Mouse (Mus musculus) lung, embryonic 14.5 days (tissue): Measurements from ENCODE around the gene Hdac4. TPM values are rescaled to one million over a fixed set of nuclear protein-coding genes. Genes with fewer than 3 reads are reported as not detected.

Source experiments
- ATAC-seq: fragments of 200-750 bp; cut with Nextera tagmentation; 2 replicates; pipeline ENCODE4 v1.8.0; 2017; ENCODE audit warnings: mild to moderate bottlenecking, moderate TSS enrichment, moderate library complexity; ENCODE audit not compliant: insufficient read depth
- DNase-seq: peaks from one replicate; pipeline ENCODE4 v3.0.0-alpha.2; 2015
- H3K27ac ChIP-seq: fragments of 300-500 bp; sonication (generic); 2 replicates; pipeline ENCODE4 v1.5.1; 2014; ENCODE audit warnings: low read depth, mild to moderate bottlenecking, moderate library complexity
- H3K27me3 ChIP-seq: fragments of 300-500 bp; sonication (generic); 2 replicates; pipeline ENCODE4 v1.6.1; 2014; ENCODE audit warnings: low read length, control low read depth; ENCODE audit not compliant: insufficient read depth
- H3K36me3 ChIP-seq: fragments of 300-500 bp; sonication (generic); 2 replicates; pipeline ENCODE4 v1.6.1; 2014; ENCODE audit warnings: control low read depth; ENCODE audit not compliant: insufficient read depth
- H3K4me1 ChIP-seq: fragments of 300-500 bp; sonication (generic); 2 replicates; pipeline ENCODE4 v1.6.1; 2014; ENCODE audit warnings: antibody characterized with exemption, control low read depth; ENCODE audit not compliant: insufficient read depth
- H3K4me2 ChIP-seq: fragments of 300-500 bp; sonication (generic); 2 replicates; pipeline ENCODE4 v1.6.1; 2014; ENCODE audit warnings: mild to moderate bottlenecking
- H3K4me3 ChIP-seq: fragments of 300-500 bp; sonication (generic); 2 replicates; pipeline ENCODE4 v1.5.1; 2014; ENCODE audit warnings: low read depth, low read length
- H3K9ac ChIP-seq: fragments of 300-500 bp; sonication (generic); 2 replicates; pipeline ENCODE4 v1.6.1; 2014
- H3K9me3 ChIP-seq: fragments of 300-500 bp; sonication (generic); 2 replicates; pipeline ENCODE4 v1.6.1; 2016; ENCODE audit warnings: low read depth, low read length, control low read depth
- CTCF ChIP-seq: IDR thresholded peaks from 2 replicates; pipeline ENCODE4 v1.5.1; 2016; ENCODE audit warnings: antibody characterized with exemption, low read depth
- WGBS: fragments of 180-500 bp; shearing (Covaris S2); extraction: QIAGEN DNeasy Blood & Tissue Kit; methylation state at CpG from one replicate; pipeline ENCODE4 v1.1.7; 2014; 5-methylcytosine and 5-hydroxymethylcytosine counted together
- polyA plus RNA-seq: library from polyadenylated mRNA; unstranded; fragments of >200 nt; fragmentation: Nextera tagmentation; extraction: Ambion mirVana; gene quantifications from 2 replicates; pipeline ENCODE4 v1.2.1, GENCODE M21; 2014

Gene Hdac4
- polyA plus RNA-seq, 1 experiment from 2014 or later, result 20.2 TPM

- WGBS, result 84% methylated on average over 2 of the region's 2 CpGs
- Histone ChIP-seq H3K9me3 (no peaks in the 10 kb centered on the region), H3K4me1 (no peaks in the 10 kb centered on the region), H3K27me3 (no peaks in the 10 kb centered on the region), H3K4me3 (no peak overlapping the region), H3K9ac (no peak overlapping the region), H3K4me2 (no peak overlapping the region), H3K27ac (no peak overlapping the region), H3K36me3 (no peaks in the 10 kb centered on the region)
- no peak for TF ChIP-seq CTCF
- ATAC-seq, result no peak
- DNase-seq, result no peak
Observed at GRCm38 (mm10) chr1:92107521-92107920, 88.0 kb downstream of the Hdac4 start.

- H3K36me3 ChIP-seq, result no peaks in the 10 kb centered on the region
- DNase-seq, result no peak
- ATAC-seq, result no peak
- H3K27ac ChIP-seq, result no peak overlapping the region
- no peak overlapping the region for H3K4me2 ChIP-seq
- no peak for TF ChIP-seq CTCF
- 84% methylated on average over 4 of the region's 4 CpGs for WGBS
- H3K9ac ChIP-seq, result no peak overlapping the region
- no peak overlapping the region for H3K4me3 ChIP-seq
- no peaks in the 10 kb centered on the region for H3K9me3 ChIP-seq
- no peaks in the 10 kb centered on the region for H3K4me1 ChIP-seq
- no peaks in the 10 kb centered on the region for H3K27me3 ChIP-seq
Observed at GRCm38 (mm10) chr1:92106486-92107160, 88.9 kb downstream of the Hdac4 start.

GRCm38 (mm10) chr1:92104718-92105117 lies 90.8 kb downstream of the Hdac4 start:
- H3K4me2 ChIP-seq, result no peak overlapping the region
- no peak for DNase-seq
- no peaks in the 10 kb centered on the region for H3K36me3 ChIP-seq
- no peaks in the 10 kb centered on the region for H3K9me3 ChIP-seq
- no peak overlapping the region for H3K4me3 ChIP-seq
- H3K9ac ChIP-seq, result no peak overlapping the region
- no peaks in the 10 kb centered on the region for H3K27me3 ChIP-seq
- WGBS, result 67% methylated on average over 3 of the region's 3 CpGs
- ATAC-seq, result no peak
- H3K4me1 ChIP-seq, result no peaks in the 10 kb centered on the region
- no peak for TF ChIP-seq CTCF
- no peak overlapping the region for H3K27ac ChIP-seq

GRCm38 (mm10) chr1:92103971-92104370 lies 91.5 kb downstream of the Hdac4 start:
- DNase-seq, result no peak
- H3K27me3 ChIP-seq, result no peaks in the 10 kb centered on the region
- no peaks in the 10 kb centered on the region for H3K9me3 ChIP-seq
- no peak for TF ChIP-seq CTCF
- no peak overlapping the region for H3K4me2 ChIP-seq
- H3K27ac ChIP-seq, result no peak overlapping the region
- H3K36me3 ChIP-seq, result no peaks in the 10 kb centered on the region
- H3K9ac ChIP-seq, result no peak overlapping the region
- H3K4me1 ChIP-seq, result 0 out of 2 replicates have a peak, but pooled peaks cover 3% of the 10 kb centered on the region
- H3K4me3 ChIP-seq, result no peak overlapping the region
- ATAC-seq, result no peak

- no peak for ATAC-seq
- H3K4me3 ChIP-seq, result no peak overlapping the region
- no peak for TF ChIP-seq CTCF
- 0 out of 2 replicates have a peak, but pooled peaks cover 3% of the 10 kb centered on the region for H3K4me1 ChIP-seq
- H3K36me3 ChIP-seq, result no peaks in the 10 kb centered on the region
- no peak overlapping the region for H3K4me2 ChIP-seq
- H3K27me3 ChIP-seq, result no peaks in the 10 kb centered on the region
- H3K9me3 ChIP-seq, result no peaks in the 10 kb centered on the region
- WGBS, result 72% methylated on average over 3 of the region's 3 CpGs
- no peak overlapping the region for H3K27ac ChIP-seq
- no peak for DNase-seq
- no peak overlapping the region for H3K9ac ChIP-seq
Observed at GRCm38 (mm10) chr1:92103377-92103776, 92.1 kb downstream of the Hdac4 start.

- no peak overlapping the region for H3K4me3 ChIP-seq
- H3K27ac ChIP-seq, result no peak overlapping the region
- no peak for TF ChIP-seq CTCF
- DNase-seq, result no peak
- ATAC-seq, result no peak
- no peaks in the 10 kb centered on the region for H3K27me3 ChIP-seq
- no peak overlapping the region for H3K4me2 ChIP-seq
- H3K9me3 ChIP-seq, result no peaks in the 10 kb centered on the region
- H3K36me3 ChIP-seq, result no peaks in the 10 kb centered on the region
- no peak overlapping the region for H3K9ac ChIP-seq
- 100% methylated on average over 1 of the region's 1 CpGs for WGBS
- H3K4me1 ChIP-seq, result 0 out of 2 replicates have a peak, but pooled peaks cover 3% of the 10 kb centered on the region
Observed at GRCm38 (mm10) chr1:92102825-92103224, 92.7 kb downstream of the Hdac4 start.

GRCm38 (mm10) chr1:92100371-92100891 lies 95.1 kb downstream of the Hdac4 start:
- H3K36me3 ChIP-seq, result no peaks in the 10 kb centered on the region
- H3K4me1 ChIP-seq, result 0 out of 2 replicates have a peak, but pooled peaks cover 3% of the 10 kb centered on the region
- H3K4me3 ChIP-seq, result no peak overlapping the region
- no peaks in the 10 kb centered on the region for H3K9me3 ChIP-seq
- DNase-seq, result no peak
- ATAC-seq, result no peak
- TF ChIP-seq CTCF, result no peak
- 64% methylated on average over 4 of the region's 4 CpGs for WGBS
- no peak overlapping the region for H3K27ac ChIP-seq
- no peaks in the 10 kb centered on the region for H3K27me3 ChIP-seq
- no peak overlapping the region for H3K9ac ChIP-seq
- H3K4me2 ChIP-seq, result no peak overlapping the region
